Comparison of ENCODE assay signal across 23 mouse cellular contexts in the genomic region with DNA sequence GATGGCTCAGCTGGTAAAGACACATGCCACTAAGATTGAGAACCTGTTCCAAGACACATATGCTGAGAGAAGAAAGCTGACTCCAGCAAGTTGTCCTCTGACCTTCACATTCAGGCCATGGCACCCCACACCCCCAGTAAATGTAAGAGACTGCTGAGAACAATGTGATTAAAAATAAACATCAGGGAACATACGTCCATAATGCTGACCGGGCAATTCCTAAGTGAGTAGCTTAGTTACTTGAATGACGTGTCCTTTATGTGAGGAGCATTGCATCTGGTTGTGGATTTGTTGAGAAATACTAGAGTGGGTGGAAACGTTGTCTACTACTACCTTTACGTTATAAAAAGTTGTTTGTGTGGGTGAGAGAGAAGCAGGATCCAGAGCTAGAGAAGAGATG.
"Had no signal": no experiment of that assay in that cellular context is flagged by ENCODE, and none has a peak within 500 bp of the region (broad histone marks: within the 10 kb centered on the region; RNA-seq: fewer than 3 reads in every experiment).

No protein-coding gene starts in this region.

- H3K4me3 ChIP-seq: left cerebral cortex, adult 2 months; limb, embryonic 10.5 days; limb, embryonic 12.5 days; limb, embryonic 13.5 days; limb, embryonic 15.5 days; liver, embryonic 12.5 days; liver, embryonic 13.5 days; liver, embryonic 15.5 days; lung, embryonic 15.5 days; megakaryocyte, embryonic 14.5 days; midbrain, embryonic 10.5 days; midbrain, embryonic 12.5 days; midbrain, embryonic 13.5 days; midbrain, embryonic 15.5 days; myocyte had no signal

- H3K9me3 ChIP-seq: limb, embryonic 10.5 days; limb, embryonic 12.5 days; limb, embryonic 13.5 days; limb, embryonic 15.5 days; liver, embryonic 12.5 days; liver, embryonic 13.5 days; liver, embryonic 15.5 days; lung, embryonic 15.5 days; midbrain, embryonic 10.5 days; midbrain, embryonic 12.5 days; midbrain, embryonic 13.5 days; midbrain, embryonic 15.5 days had no signal

- H3K4me1 ChIP-seq: limb, embryonic 10.5 days; limb, embryonic 12.5 days; limb, embryonic 13.5 days; limb, embryonic 15.5 days; liver, embryonic 12.5 days; liver, embryonic 13.5 days; liver, embryonic 15.5 days; lung, embryonic 15.5 days; megakaryocyte, embryonic 14.5 days; midbrain, embryonic 10.5 days; midbrain, embryonic 12.5 days; midbrain, embryonic 13.5 days; midbrain, embryonic 15.5 days had no signal

- H3K4me2 ChIP-seq: limb, embryonic 12.5 days; limb, embryonic 13.5 days; limb, embryonic 15.5 days; liver, embryonic 11.5 days; liver, embryonic 12.5 days; liver, embryonic 13.5 days; liver, embryonic 15.5 days; lung, embryonic 14.5 days; lung, embryonic 15.5 days; midbrain, embryonic 11.5 days; midbrain, embryonic 12.5 days; midbrain, embryonic 13.5 days; midbrain, embryonic 15.5 days had no signal

- H3K27ac ChIP-seq: left cerebral cortex, adult 2 months; limb, embryonic 10.5 days; limb, embryonic 12.5 days; limb, embryonic 13.5 days; limb, embryonic 15.5 days; liver, embryonic 12.5 days; liver, embryonic 13.5 days; liver, embryonic 14.5 days; liver, embryonic 15.5 days; lung, embryonic 15.5 days; macrophage; midbrain, embryonic 10.5 days; midbrain, embryonic 12.5 days; midbrain, embryonic 13.5 days; midbrain, embryonic 15.5 days had no signal

- H3K9ac ChIP-seq: limb, embryonic 12.5 days; limb, embryonic 13.5 days; limb, embryonic 15.5 days; liver, embryonic 12.5 days; liver, embryonic 13.5 days; liver, embryonic 14.5 days; liver, embryonic 15.5 days; liver, postnatal 0 days; lung, embryonic 14.5 days; lung, embryonic 15.5 days; midbrain, embryonic 12.5 days; midbrain, embryonic 13.5 days; midbrain, embryonic 15.5 days had no signal

- ATAC-seq: liver, embryonic 12.5 days; liver, postnatal 0 days; lung, postnatal 0 days; midbrain, embryonic 15.5 days; midbrain, embryonic 16.5 days had no signal

- H3K27me3 ChIP-seq: limb, embryonic 12.5 days; limb, embryonic 13.5 days; limb, embryonic 15.5 days; liver, embryonic 12.5 days; liver, embryonic 13.5 days; liver, embryonic 15.5 days; lung, embryonic 15.5 days; midbrain, embryonic 12.5 days; midbrain, embryonic 13.5 days; midbrain, embryonic 15.5 days had no signal
